Mouse (Mus musculus) limb, embryonic 13.5 days (tissue): ENCODE measurements around the gene Ggct. TPM values are rescaled to one million over a fixed set of nuclear protein-coding genes. Genes with fewer than 3 reads are reported as not detected.

Experiments used
- ATAC-seq: fragments of 200-750 bp; cut with Nextera tagmentation; 2 replicates; pipeline ENCODE4 v1.8.0; 2017; ENCODE audit warnings: low read depth, moderate number of reproducible peaks, moderate TSS enrichment; ENCODE audit not compliant: low FRiP score
- H3K27ac ChIP-seq: fragments of 300-500 bp; sonication (generic); 2 replicates; pipeline ENCODE4 v1.5.1; 2015; ENCODE audit warnings: inconsistent platforms, mild to moderate bottlenecking, moderate library complexity
- H3K27me3 ChIP-seq: fragments of 300-500 bp; sonication (generic); 2 replicates; pipeline ENCODE4 v1.6.1; 2015; ENCODE audit warnings: mild to moderate bottlenecking, inconsistent platforms
- H3K36me3 ChIP-seq: fragments of 300-500 bp; sonication (generic); 2 replicates; pipeline ENCODE4 v1.6.1; 2015; ENCODE audit warnings: inconsistent platforms, mild to moderate bottlenecking, moderate library complexity
- H3K4me1 ChIP-seq: fragments of 300-500 bp; sonication (generic); 2 replicates; pipeline ENCODE4 v1.6.1; 2015; ENCODE audit warnings: inconsistent platforms
- H3K4me2 ChIP-seq: fragments of 300-500 bp; sonication (generic); replicated peaks from 2 replicates; pipeline ENCODE4 v1.6.1; 2015; ENCODE audit warnings: inconsistent platforms, mild to moderate bottlenecking, moderate library complexity
- H3K4me3 ChIP-seq: fragments of 300-500 bp; sonication (generic); 2 replicates; pipeline ENCODE4 v1.5.1; 2015; ENCODE audit warnings: moderate library complexity, mild to moderate bottlenecking, inconsistent platforms
- H3K9ac ChIP-seq: fragments of 300-500 bp; sonication (generic); 2 replicates; pipeline ENCODE4 v1.6.1; 2015; ENCODE audit warnings: mild to moderate bottlenecking, inconsistent platforms
- H3K9me3 ChIP-seq: fragments of 300-500 bp; sonication (generic); 2 replicates; pipeline ENCODE4 v1.6.1; 2016; ENCODE audit warnings: inconsistent platforms
- WGBS: fragments of 180-500 bp; shearing (Covaris S2); methylation state at CpG from one replicate; pipeline ENCODE4 v1.1.7; 2015; 5-methylcytosine and 5-hydroxymethylcytosine counted together
- polyA plus RNA-seq: library from polyadenylated mRNA; unstranded; fragments of >200 nt; fragmentation: Nextera tagmentation; extraction: Ambion mirVana; gene quantifications from 2 replicates; pipeline ENCODE4 v1.2.1, GENCODE M21; 2015

Ggct gene
- 8.2 and 9.0 TPM in 2 replicates for polyA plus RNA-seq

- peak; percentile 100 for ATAC-seq
- Histone ChIP-seq H3K27me3 (no peaks in the 10 kb centered on the region), H3K36me3 (no peaks in the 10 kb centered on the region), H3K9ac (peak within 1 kb of the TSS; percentile 70), H3K4me2 (peak within 1 kb of the TSS; percentile 86), H3K4me3 (peak within 1 kb of the TSS; percentile 57), H3K4me1 (peaks cover 7% of the 10 kb centered on the region), H3K9me3 (no peaks in the 10 kb centered on the region), H3K27ac (no peak within 1 kb of the TSS)
- WGBS = under 1% methylated on average over 35 of the region's 41 CpGs
Observed at GRCm38 (mm10) chr6:54992734-54993260, at the start of gene Ggct. Gene Ggct, minus strand, starts transcription at chr6:54992950.

- H3K36me3 ChIP-seq = no peaks in the 10 kb centered on the region
- no peak overlapping the region for H3K4me2 ChIP-seq
- no peaks in the 10 kb centered on the region for H3K27me3 ChIP-seq
- 71% methylated on average over 1 of the region's 1 CpGs for WGBS
- ATAC-seq = no peak
- H3K9ac ChIP-seq = no peak overlapping the region
- no peaks in the 10 kb centered on the region for H3K9me3 ChIP-seq
- no peak overlapping the region for H3K27ac ChIP-seq
- H3K4me3 ChIP-seq = no peak overlapping the region
- peaks cover 40% of the 10 kb centered on the region for H3K4me1 ChIP-seq
Observed at GRCm38 (mm10) chr6:55040031-55040430, 47.3 kb upstream of the Ggct start.

GRCm38 (mm10) chr6:55039446-55039783, 46.7 kb upstream of the Ggct start:
- H3K36me3 ChIP-seq = no peaks in the 10 kb centered on the region
- no peak overlapping the region for H3K9ac ChIP-seq
- no peaks in the 10 kb centered on the region for H3K9me3 ChIP-seq
- H3K27ac ChIP-seq = no peak overlapping the region
- H3K27me3 ChIP-seq = no peaks in the 10 kb centered on the region
- WGBS = 64% methylated on average over 6 of the region's 6 CpGs
- peak overlapping the region; percentile 95; the same call in 1 of the 2 replicates for H3K4me3 ChIP-seq
- no peak for ATAC-seq
- H3K4me1 ChIP-seq = peaks cover 34% of the 10 kb centered on the region
- peak overlapping the region; percentile 82 for H3K4me2 ChIP-seq

GRCm38 (mm10) chr6:55038671-55039445, 46.1 kb upstream of the Ggct start:
- peak overlapping the region; percentile 95 for H3K4me3 ChIP-seq
- H3K9me3 ChIP-seq = no peaks in the 10 kb centered on the region
- ATAC-seq = no peak
- WGBS = 2% methylated on average over 12 of the region's 12 CpGs
- H3K4me2 ChIP-seq = peak overlapping the region; percentile 82
- no peaks in the 10 kb centered on the region for H3K27me3 ChIP-seq
- H3K36me3 ChIP-seq = no peaks in the 10 kb centered on the region
- H3K4me1 ChIP-seq = peaks cover 28% of the 10 kb centered on the region
- H3K9ac ChIP-seq = peak overlapping the region; percentile 92
- no peak overlapping the region for H3K27ac ChIP-seq

- peaks cover 22% of the 10 kb centered on the region for H3K4me1 ChIP-seq
- H3K9me3 ChIP-seq = no peaks in the 10 kb centered on the region
- no peaks in the 10 kb centered on the region for H3K27me3 ChIP-seq
- H3K9ac ChIP-seq = peak within 1 kb of the TSS; percentile 92
- peak within 1 kb of the TSS; percentile 95 for H3K4me3 ChIP-seq
- H3K36me3 ChIP-seq = no peaks in the 10 kb centered on the region
- H3K27ac ChIP-seq = peak within 1 kb of the TSS; percentile 86
- peak; percentile 97 for ATAC-seq
- H3K4me2 ChIP-seq = peak within 1 kb of the TSS; percentile 82
- under 1% methylated on average over 87 of the region's 87 CpGs for WGBS
Observed at GRCm38 (mm10) chr6:55037799-55038670, 45.3 kb upstream of the Ggct start, which contains the start of gene Gars. Gene Gars, plus strand, starts transcription at chr6:55038007.

- no peak overlapping the region for H3K4me2 ChIP-seq
- no peak overlapping the region for H3K4me3 ChIP-seq
- H3K9ac ChIP-seq = no peak overlapping the region
- ATAC-seq = no peak
- H3K4me1 ChIP-seq = peaks cover 17% of the 10 kb centered on the region
- no peaks in the 10 kb centered on the region for H3K9me3 ChIP-seq
- WGBS = 83% methylated on average over 4 of the region's 4 CpGs
- H3K36me3 ChIP-seq = no peaks in the 10 kb centered on the region
- no peaks in the 10 kb centered on the region for H3K27me3 ChIP-seq
- H3K27ac ChIP-seq = no peak overlapping the region
Observed at GRCm38 (mm10) chr6:55036731-55037130, 44.0 kb upstream of the Ggct start.

- H3K9ac ChIP-seq = no peak overlapping the region
- no peak for ATAC-seq
- no peaks in the 10 kb centered on the region; the same call in 1 of the 2 replicates for H3K4me1 ChIP-seq
- no peaks in the 10 kb centered on the region for H3K27me3 ChIP-seq
- H3K27ac ChIP-seq = no peak overlapping the region
- H3K4me2 ChIP-seq = no peak overlapping the region
- H3K9me3 ChIP-seq = no peaks in the 10 kb centered on the region
- H3K36me3 ChIP-seq = no peaks in the 10 kb centered on the region
- H3K4me3 ChIP-seq = no peak overlapping the region
- 54% methylated on average over 2 of the region's 2 CpGs for WGBS
Observed at GRCm38 (mm10) chr6:55027642-55028041, 34.9 kb upstream of the Ggct start.

- WGBS = 86% methylated on average over 7 of the region's 7 CpGs
- Histone ChIP-seq H3K4me3 (no peak overlapping the region), H3K9me3 (no peaks in the 10 kb centered on the region), H3K4me1 (peaks cover 4% of the 10 kb centered on the region; the same call in 1 of the 2 replicates), H3K27ac (no peak overlapping the region), H3K9ac (no peak overlapping the region), H3K36me3 (no peaks in the 10 kb centered on the region), H3K4me2 (no peak overlapping the region), H3K27me3 (no peaks in the 10 kb centered on the region)
- no peak for ATAC-seq
Observed at GRCm38 (mm10) chr6:55021806-55022205, 29.1 kb upstream of the Ggct start.

- Histone ChIP-seq H3K4me2 (no peak overlapping the region), H3K9me3 (peaks cover 9% of the 10 kb centered on the region; the same call in 1 of the 2 replicates), H3K4me3 (no peak overlapping the region), H3K9ac (no peak overlapping the region), H3K27ac (no peak overlapping the region), H3K4me1 (peaks cover 10% of the 10 kb centered on the region; the same call in 1 of the 2 replicates), H3K27me3 (no peaks in the 10 kb centered on the region), H3K36me3 (no peaks in the 10 kb centered on the region)
- ATAC-seq = no peak
- WGBS = 60% methylated on average over 2 of the region's 2 CpGs
Observed at GRCm38 (mm10) chr6:55018417-55018816, 25.7 kb upstream of the Ggct start.

GRCm38 (mm10) chr6:55016710-55017583, 24.2 kb upstream of the Ggct start:
- H3K27me3 ChIP-seq = no peaks in the 10 kb centered on the region
- peaks cover 9% of the 10 kb centered on the region; the same call in 1 of the 2 replicates for H3K9me3 ChIP-seq
- H3K27ac ChIP-seq = no peak overlapping the region
- H3K4me3 ChIP-seq = no peak overlapping the region
- peaks cover 10% of the 10 kb centered on the region; the same call in 1 of the 2 replicates for H3K4me1 ChIP-seq
- no peaks in the 10 kb centered on the region for H3K36me3 ChIP-seq
- WGBS = 27% methylated on average over 15 of the region's 15 CpGs
- H3K9ac ChIP-seq = no peak overlapping the region
- ATAC-seq = peak; percentile 86
- H3K4me2 ChIP-seq = peak overlapping the region; percentile 38

- Histone ChIP-seq H3K4me2 (0 out of 2 replicates have a peak overlapping the region, but pooled peaks have one; percentile 38), H3K36me3 (no peaks in the 10 kb centered on the region), H3K4me3 (no peak overlapping the region), H3K9me3 (peaks cover 9% of the 10 kb centered on the region; the same call in 1 of the 2 replicates), H3K27ac (no peak overlapping the region), H3K9ac (no peak overlapping the region), H3K4me1 (peaks cover 10% of the 10 kb centered on the region; the same call in 1 of the 2 replicates), H3K27me3 (no peaks in the 10 kb centered on the region)
- ATAC-seq = peak; percentile 64; the same call in 1 of the 2 replicates
- WGBS = 16% methylated on average over 5 of the region's 5 CpGs
Observed at GRCm38 (mm10) chr6:55016236-55016635, 23.5 kb upstream of the Ggct start.
